Comparison of ENCODE assay signal across 17 mouse cellular contexts in genomic region chr2:169609956-169610355, GRCm38 (mm10). TPM values are rescaled to one million over a fixed set of nuclear protein-coding genes. Genes with fewer than 3 reads are reported as not detected.
DNase-seq lines count a peak whose midpoint lies in the region; ATAC-seq lines count a peak whose summit lies in the region.
"Had no signal": no experiment of that assay in that cellular context is flagged by ENCODE, and none has a peak within 500 bp of the region (broad histone marks: within the 10 kb centered on the region; RNA-seq: fewer than 3 reads in every experiment).

No protein-coding gene starts in this region.

- no peak overlapping the region for H3K9ac ChIP-seq in heart, embryonic 14.5 days (ENCODE audit: low read length)
- H3K9ac ChIP-seq in lung, embryonic 15.5 days = no peak overlapping the region
- no peak overlapping the region; the same call in 1 of the 2 replicates for H3K9ac ChIP-seq in limb, embryonic 11.5 days (ENCODE audit: low read length)
- no peak overlapping the region for H3K9ac ChIP-seq in neural tube, embryonic 15.5 days (replicated peaks)
- H3K9ac ChIP-seq: hindbrain, embryonic 15.5 days had no signal

- H3K27me3 ChIP-seq in heart, embryonic 14.5 days (ENCODE audit: control insufficient read depth, insufficient read depth, low read length) = no peaks in the 10 kb centered on the region
- no peaks in the 10 kb centered on the region for H3K27me3 ChIP-seq in lung, embryonic 15.5 days
- no peaks in the 10 kb centered on the region for H3K27me3 ChIP-seq in limb, embryonic 11.5 days (ENCODE audit: control insufficient read depth, insufficient read depth, low read length)
- no peaks in the 10 kb centered on the region for H3K27me3 ChIP-seq in neural tube, embryonic 15.5 days (replicated peaks)
- H3K27me3 ChIP-seq: hindbrain, embryonic 15.5 days had no signal

- ATAC-seq in heart, embryonic 14.5 days (ENCODE audit: insufficient number of reproducible peaks, insufficient read depth, low FRiP score, low read depth) = no peak
- no peak for ATAC-seq in lung, embryonic 15.5 days (ENCODE audit: borderline replicate concordance, extremely low read depth, low FRiP score, low TSS enrichment)
- no peak for ATAC-seq in limb, embryonic 11.5 days (ENCODE audit: insufficient number of reproducible peaks, low FRiP score, low TSS enrichment, low read depth)
- ATAC-seq in neural tube, embryonic 15.5 days (ENCODE audit: low FRiP score) = no peak

- WGBS in heart, embryonic 14.5 days = 57% methylated on average over 13 of the region's 13 CpGs
- WGBS in lung, embryonic 15.5 days = 14% methylated on average over 13 of the region's 13 CpGs
- WGBS in limb, embryonic 11.5 days = 9% methylated on average over 13 of the region's 13 CpGs
- 42% methylated on average over 13 of the region's 13 CpGs for WGBS in neural tube, embryonic 15.5 days

- peaks cover 3 to 4% of the 10 kb centered on the region in 2 experiments; a peak in 1 of 4 replicates for H3K4me1 ChIP-seq in heart, embryonic 14.5 days (ENCODE audit: control insufficient read depth in 2 of 2, insufficient read depth in 2 of 2, low read length in 2 of 2)
- H3K4me1 ChIP-seq in lung, embryonic 15.5 days = peaks cover 37% of the 10 kb centered on the region
- peaks cover 23% of the 10 kb centered on the region for H3K4me1 ChIP-seq in limb, embryonic 11.5 days (ENCODE audit: control insufficient read depth, insufficient read depth, low read length)
- H3K4me1 ChIP-seq in neural tube, embryonic 15.5 days = peaks cover 35% of the 10 kb centered on the region

- no peak overlapping the region for H3K4me3 ChIP-seq in heart, embryonic 14.5 days (ENCODE audit: control insufficient read depth in 1 of 2, insufficient read depth in 1 of 2, low read depth in 1 of 2, low read length in 2 of 2)
- H3K4me3 ChIP-seq in lung, embryonic 15.5 days = no peak overlapping the region
- H3K4me3 ChIP-seq in limb, embryonic 11.5 days (ENCODE audit: low read depth, low read length) = no peak overlapping the region
- H3K4me3 ChIP-seq in neural tube, embryonic 15.5 days (replicated peaks) = no peak overlapping the region
- H3K4me3 ChIP-seq: erythroblast, embryonic 14.5 days; hindbrain, embryonic 15.5 days had no signal

- no peaks in the 10 kb centered on the region for H3K36me3 ChIP-seq in heart, embryonic 14.5 days (ENCODE audit: control insufficient read depth, insufficient read depth, low read length)
- no peaks in the 10 kb centered on the region for H3K36me3 ChIP-seq in lung, embryonic 15.5 days
- no peaks in the 10 kb centered on the region for H3K36me3 ChIP-seq in limb, embryonic 11.5 days (ENCODE audit: control insufficient read depth, insufficient read depth, low read length)
- no peaks in the 10 kb centered on the region for H3K36me3 ChIP-seq in neural tube, embryonic 15.5 days
- H3K36me3 ChIP-seq: hindbrain, embryonic 15.5 days had no signal

- no peak for DNase-seq in heart, adult 11 months
- DNase-seq in lung, postnatal 25 days (ENCODE audit: low spot score) = no peak
- DNase-seq in limb, embryonic 11.5 days (ENCODE audit: low spot score) = peak; percentile 71
- DNase-seq in yolk sac, embryonic 10.5 days (ENCODE audit: low spot score) = no peak
- DNase-seq in spleen, adult 12 weeks (ENCODE audit: low spot score) = no peak
- DNase-seq: adrenal gland, postnatal 10 days; cerebellum, postnatal 25 days; heart, adult 18-20 months had no signal

- no peaks in the 10 kb centered on the region for H3K9me3 ChIP-seq in heart, embryonic 14.5 days (ENCODE audit: control insufficient read depth, low read length)
- no peaks in the 10 kb centered on the region for H3K9me3 ChIP-seq in lung, embryonic 15.5 days
- no peaks in the 10 kb centered on the region for H3K9me3 ChIP-seq in limb, embryonic 11.5 days (ENCODE audit: control insufficient read depth, low read length)
- no peaks in the 10 kb centered on the region for H3K9me3 ChIP-seq in neural tube, embryonic 15.5 days (replicated peaks)
- H3K9me3 ChIP-seq: hindbrain, embryonic 15.5 days had no signal

- 0 out of 2 replicates have a peak overlapping the region, but pooled peaks have one; percentile 1 for H3K4me2 ChIP-seq in heart, embryonic 14.5 days (ENCODE audit: low read length)
- H3K4me2 ChIP-seq in lung, embryonic 15.5 days = peak overlapping the region; percentile 37
- peak overlapping the region; percentile 28; the same call in 1 of the 2 replicates for H3K4me2 ChIP-seq in limb, embryonic 11.5 days (ENCODE audit: low read depth, severe bottlenecking)
- 0 out of 2 replicates have a peak overlapping the region, but pooled peaks have one; percentile 15 for H3K4me2 ChIP-seq in neural tube, embryonic 15.5 days
- H3K4me2 ChIP-seq: hindbrain, embryonic 15.5 days; liver, embryonic 11.5 days had no signal

- H3K27ac ChIP-seq in heart, embryonic 14.5 days (replicated peaks in 1 of 2; ENCODE audit: control insufficient read depth in 1 of 2, insufficient read depth in 1 of 2, low read depth in 2 of 2, low read length in 2 of 2) = no peak overlapping the region
- no peak overlapping the region for H3K27ac ChIP-seq in lung, embryonic 15.5 days
- H3K27ac ChIP-seq in limb, embryonic 11.5 days (replicated peaks; ENCODE audit: low read depth, low read length) = peak overlapping the region; percentile 37; the same call in 1 of the 2 replicates
- no peak overlapping the region for H3K27ac ChIP-seq in neural tube, embryonic 15.5 days (replicated peaks)
- H3K27ac ChIP-seq: hindbrain, embryonic 15.5 days had no signal

RNA-seq across cellular contexts. Expression of gene Gm11011, which starts 22.4 kb away (rescaled TPM):
- polyA plus RNA-seq in heart, embryonic 14.5 days (2014; fragmentation: Nextera tagmentation; extraction: Ambion mirVana) = not detected in 2 replicates
- not detected in 2 replicates for polyA plus RNA-seq in lung, embryonic 15.5 days (2015; fragmentation: Nextera tagmentation; extraction: Ambion mirVana)
- not detected in 2 replicates for polyA plus RNA-seq in limb, embryonic 11.5 days (2014; fragmentation: Nextera tagmentation; extraction: Ambion mirVana)
- not detected in 2 replicates for polyA plus RNA-seq in neural tube, embryonic 15.5 days (2015; fragmentation: Nextera tagmentation; extraction: Ambion mirVana)
- polyA plus RNA-seq: erythroblast, embryonic 14.5 days; hindbrain, embryonic 15.5 days; large intestine, adult 2 months; liver, embryonic 11.5 days; spleen, adult 2 months; thymus, postnatal 0 days had no signal

RNA-seq across cellular contexts. Expression of gene Tshz2, which starts 22.9 kb away (rescaled TPM):
- polyA plus RNA-seq in heart, embryonic 14.5 days (2014; fragmentation: Nextera tagmentation; extraction: Ambion mirVana) = 3.4 and 3.8 TPM in 2 replicates
- polyA plus RNA-seq in lung, embryonic 15.5 days (2015; fragmentation: Nextera tagmentation; extraction: Ambion mirVana) = 5.9 and 7.5 TPM in 2 replicates
- polyA plus RNA-seq in limb, embryonic 11.5 days (2014; fragmentation: Nextera tagmentation; extraction: Ambion mirVana) = 5.9 and 7.2 TPM in 2 replicates
- polyA plus RNA-seq in neural tube, embryonic 15.5 days (2015; fragmentation: Nextera tagmentation; extraction: Ambion mirVana) = 40.1 and 50.4 TPM in 2 replicates
- polyA plus RNA-seq: erythroblast, embryonic 14.5 days had no signal
